Mouse (Mus musculus) hindbrain, postnatal 0 days (tissue): ENCODE data around the gene Fto. TPM values are rescaled to one million over a fixed set of nuclear protein-coding genes. Genes with fewer than 3 reads are reported as not detected.
A peak's percentile ranks its signal among the peaks of the same experiment; 100 is the strongest.

Experiments used
- ATAC-seq: fragments of 200-750 bp; cut with Nextera tagmentation; 2 replicates; pipeline ENCODE4 v1.8.0; 2017; ENCODE audit warnings: mild to moderate bottlenecking, moderate TSS enrichment, moderate library complexity
- DNase-seq: peaks from one replicate; pipeline ENCODE4 v3.0.0-alpha.2; 2015; ENCODE audit warnings: low spot score
- H3K27ac ChIP-seq: fragments of 300-500 bp; sonication (generic); 2 replicates; pipeline ENCODE4 v1.5.1; 2014; ENCODE audit warnings: mild to moderate bottlenecking
- H3K27me3 ChIP-seq: fragments of 300-500 bp; sonication (generic); 2 replicates; pipeline ENCODE4 v1.6.1; 2014; ENCODE audit warnings: low read length, mixed read lengths; ENCODE audit not compliant: insufficient read depth
- H3K36me3 ChIP-seq: fragments of 300-500 bp; sonication (generic); 2 replicates; pipeline ENCODE4 v1.6.1; 2014; ENCODE audit warnings: low read length, mixed read lengths; ENCODE audit not compliant: insufficient read depth
- H3K4me1 ChIP-seq: fragments of 300-500 bp; sonication (generic); 2 replicates; pipeline ENCODE4 v1.6.1; 2014; ENCODE audit warnings: antibody characterized with exemption, low read length, mixed read lengths; ENCODE audit not compliant: insufficient read depth
- H3K4me2 ChIP-seq: fragments of 300-500 bp; sonication (generic); 2 replicates; pipeline ENCODE4 v1.6.1; 2014; ENCODE audit warnings: low read depth, mild to moderate bottlenecking, low read length, moderate library complexity, mixed read lengths
- H3K4me3 ChIP-seq: fragments of 300-500 bp; sonication (generic); 2 replicates; pipeline ENCODE4 v1.5.1; 2014; ENCODE audit warnings: low read length
- H3K9ac ChIP-seq: fragments of 300-500 bp; sonication (generic); replicated peaks from 2 replicates; pipeline ENCODE4 v1.6.1; 2014; ENCODE audit warnings: mild to moderate bottlenecking, low read length, moderate library complexity, mixed read lengths
- H3K9me3 ChIP-seq: fragments of 300-500 bp; sonication (generic); 2 replicates; pipeline ENCODE4 v1.6.1; 2016; ENCODE audit warnings: low read length, mixed read lengths
- CTCF ChIP-seq: IDR thresholded peaks from 2 replicates; pipeline ENCODE4 v1.5.1; 2016; ENCODE audit warnings: antibody characterized with exemption, control low read depth, low read depth
- WGBS: fragments of 180-500 bp; shearing (Covaris S2); extraction: QIAGEN DNeasy Blood & Tissue Kit; methylation state at CpG from one replicate; pipeline ENCODE4 v1.1.7; 2014; 5-methylcytosine and 5-hydroxymethylcytosine counted together
- polyA plus RNA-seq: library from polyadenylated mRNA; unstranded; fragments of >200 nt; fragmentation: Nextera tagmentation; extraction: Ambion mirVana; gene quantifications from 2 replicates; pipeline ENCODE4 v1.2.1, GENCODE M21; 2015
- total RNA-seq: library from RNA; depleted of rRNA; stranded (reverse); fragments of >200 nt; gene quantifications from 2 replicates; pipeline ENCODE4 v1.2.3, GENCODE M21; 2014; rRNA removed

Gene Fto
- total RNA-seq: 80.7 and 83.2 TPM in 2 replicates
- polyA plus RNA-seq: 106 and 122 TPM in 2 replicates

DNA sequence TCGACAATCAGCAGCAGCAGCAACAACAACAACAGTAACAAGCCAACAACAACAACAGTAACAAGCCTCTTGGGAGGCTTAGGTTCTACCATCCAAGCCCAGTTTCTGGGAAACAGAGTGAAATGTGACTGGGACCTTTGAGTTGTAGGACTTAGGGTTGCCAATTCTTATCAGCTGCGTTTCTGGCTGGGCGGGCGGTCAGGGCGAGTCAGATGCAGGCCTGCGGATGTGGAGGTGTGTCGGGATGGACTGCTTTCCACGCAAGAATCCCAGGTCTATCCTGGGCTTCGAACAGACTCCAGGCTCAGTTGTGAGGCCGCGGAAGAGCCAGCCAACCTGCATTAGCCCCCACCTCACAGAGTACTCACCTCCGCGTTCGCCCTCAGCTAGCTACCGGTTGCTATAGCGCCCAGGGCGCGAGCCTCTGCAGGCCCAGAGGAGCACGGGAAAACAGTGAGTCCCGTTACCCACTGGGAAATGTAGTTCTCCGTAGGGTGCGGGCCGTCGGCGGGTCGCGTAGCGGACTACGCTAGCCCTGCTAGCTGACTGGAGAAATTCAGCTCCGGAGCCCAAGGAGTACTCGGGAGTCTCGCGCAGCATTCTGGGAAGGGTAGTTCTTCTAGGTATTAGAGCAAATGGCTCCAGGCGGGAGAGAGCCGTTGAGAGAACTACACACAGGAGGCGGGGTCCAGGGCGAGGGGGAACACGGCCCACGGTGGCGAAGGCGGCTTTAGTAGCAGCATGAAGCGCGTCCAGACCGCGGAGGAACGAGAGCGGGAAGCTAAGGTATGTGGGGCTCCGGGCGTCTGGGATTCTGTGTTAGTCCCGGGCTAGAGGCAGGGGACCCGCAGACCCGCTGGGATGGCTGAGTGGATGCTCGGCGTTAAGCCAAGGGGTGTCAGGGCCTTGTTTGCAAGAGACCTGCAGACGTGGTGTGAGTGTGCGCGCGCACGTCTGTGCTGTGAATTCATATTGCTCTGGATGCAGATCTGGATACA lies at the start of gene Fto, which contains the start of gene Rpgrip1l:
Gene Fto, plus strand, starts transcription at position 691 of the 998 bp plus-strand sequence.
Gene Rpgrip1l, minus strand, starts transcription at position 428 of the 998 bp plus-strand sequence.
- Histone ChIP-seq H3K4me2 (peak within 1 kb of the TSS; percentile 78), H3K4me3 (peak within 1 kb of the TSS; percentile 77), H3K9ac (peak within 1 kb of the TSS; percentile 80), H3K36me3 (no peaks in the 10 kb centered on the region), H3K9me3 (no peaks in the 10 kb centered on the region), H3K27ac (peak within 1 kb of the TSS; percentile 90), H3K4me1 (peaks cover 18% of the 10 kb centered on the region), H3K27me3 (no peaks in the 10 kb centered on the region)
- ATAC-seq (peak; percentile 100), DNase-seq (peak; percentile 100)
- 1% methylated on average over 59 of the region's 59 CpGs for WGBS
- peak; percentile 19; the same call in 1 of the 2 replicates for TF ChIP-seq CTCF

DNA sequence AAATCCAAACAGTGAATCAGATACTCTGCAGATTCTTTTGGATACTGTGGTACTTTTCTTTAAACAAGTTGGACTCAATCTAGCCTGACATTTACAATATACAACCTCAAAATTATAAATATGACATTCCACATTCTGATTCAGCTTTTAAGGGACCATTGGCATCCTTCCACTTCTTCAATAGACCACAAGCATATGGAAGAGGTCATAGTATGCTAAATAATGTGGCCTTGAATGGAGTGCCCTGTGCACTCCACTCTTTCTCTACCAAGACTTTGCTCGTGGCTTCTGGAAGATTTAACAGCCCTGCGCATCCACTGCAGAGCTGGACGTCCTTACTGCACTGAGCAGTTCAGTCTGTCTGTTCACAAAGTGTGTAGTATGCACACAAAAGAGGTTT lies 49.4 kb upstream of the Fto start:
- Histone ChIP-seq H3K4me1 (no peaks in the 10 kb centered on the region), H3K9ac (no peak overlapping the region), H3K4me3 (no peak overlapping the region), H3K27ac (no peak overlapping the region), H3K36me3 (no peaks in the 10 kb centered on the region), H3K27me3 (no peaks in the 10 kb centered on the region), H3K4me2 (no peak overlapping the region), H3K9me3 (no peaks in the 10 kb centered on the region)
- DNase-seq: no peak
- no peak for TF ChIP-seq CTCF
- WGBS: 83% methylated on average over 3 of the region's 3 CpGs
- no peak for ATAC-seq

- ATAC-seq (no peak), DNase-seq (no peak)
- no peak overlapping the region for H3K9ac ChIP-seq
- no peaks in the 10 kb centered on the region for H3K27me3 ChIP-seq
- H3K27ac ChIP-seq: no peak overlapping the region
- no peaks in the 10 kb centered on the region for H3K4me1 ChIP-seq
- no peak overlapping the region for H3K4me2 ChIP-seq
- no peaks in the 10 kb centered on the region for H3K9me3 ChIP-seq
- no peak overlapping the region for H3K4me3 ChIP-seq
- TF ChIP-seq CTCF: no peak
- H3K36me3 ChIP-seq: no peaks in the 10 kb centered on the region
Measured at GRCm38 (mm10) chr8:91264564-91264963, 48.8 kb upstream of the Fto start.

DNA sequence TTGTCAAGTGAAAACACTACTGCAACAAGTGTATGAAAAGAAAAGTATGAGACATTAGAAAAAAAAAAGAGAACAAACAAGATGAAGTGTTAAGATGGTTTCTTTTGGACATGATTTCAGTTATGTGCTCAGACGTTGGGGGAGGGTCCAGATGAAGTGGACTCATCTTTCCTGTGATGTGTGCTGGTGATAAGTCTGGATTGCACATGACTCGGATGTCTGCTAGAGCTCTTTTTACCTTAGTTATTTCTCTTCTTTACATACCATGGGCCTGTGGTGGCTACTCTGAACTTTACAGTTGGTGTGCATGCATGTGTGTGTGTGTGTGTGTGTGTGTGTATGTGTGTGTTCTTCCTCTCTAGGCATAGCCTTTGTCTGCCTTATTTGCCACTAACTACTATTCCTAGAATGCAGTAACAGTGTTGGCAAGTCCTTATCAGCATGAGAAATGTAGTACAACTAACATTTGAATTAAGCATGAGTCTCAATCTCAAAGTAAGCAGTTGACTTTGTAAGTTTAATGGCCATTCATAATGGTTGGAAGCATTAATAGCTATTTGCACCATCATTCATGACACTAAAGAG lies 43.9 kb upstream of the Fto start:
- Histone ChIP-seq H3K9ac (no peak overlapping the region), H3K9me3 (no peaks in the 10 kb centered on the region), H3K4me2 (no peak overlapping the region), H3K36me3 (peaks cover 6% of the 10 kb centered on the region), H3K27me3 (no peaks in the 10 kb centered on the region), H3K27ac (no peak overlapping the region), H3K4me3 (no peak overlapping the region), H3K4me1 (no peaks in the 10 kb centered on the region)
- DNase-seq (no peak), ATAC-seq (no peak)
- 79% methylated on average over 2 of the region's 2 CpGs for WGBS
- no peak for TF ChIP-seq CTCF

GRCm38 (mm10) chr8:91273493-91273892 lies 39.8 kb upstream of the Fto start:
- H3K9me3 ChIP-seq: no peaks in the 10 kb centered on the region
- TF ChIP-seq CTCF: no peak
- no peak overlapping the region for H3K4me2 ChIP-seq
- 95% methylated on average over 5 of the region's 5 CpGs for WGBS
- peaks cover 12% of the 10 kb centered on the region for H3K36me3 ChIP-seq
- no peak for DNase-seq
- no peaks in the 10 kb centered on the region for H3K4me1 ChIP-seq
- H3K27me3 ChIP-seq: no peaks in the 10 kb centered on the region
- no peak overlapping the region for H3K4me3 ChIP-seq
- no peak overlapping the region for H3K27ac ChIP-seq
- no peak for ATAC-seq
- H3K9ac ChIP-seq: no peak overlapping the region

DNA sequence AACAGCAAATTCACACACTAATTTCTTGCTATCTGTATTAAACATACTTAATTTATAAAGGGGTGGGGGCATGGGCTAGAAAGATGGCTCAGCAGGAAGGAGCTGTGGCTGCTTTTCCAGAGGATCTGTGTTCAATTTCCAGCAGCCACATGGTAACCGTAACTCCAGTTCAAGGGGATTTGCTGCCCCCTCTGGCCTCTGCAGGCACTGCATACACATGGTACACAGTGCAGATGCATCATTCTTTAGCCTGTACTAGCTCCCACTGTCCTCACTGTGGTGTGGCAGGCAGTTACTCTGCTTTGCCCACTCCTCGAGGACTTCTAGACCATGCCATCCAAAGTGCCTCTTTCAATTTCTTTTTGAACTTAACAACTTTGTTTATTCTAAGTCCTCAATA lies 37.0 kb upstream of the Fto start:
- no peak overlapping the region for H3K4me3 ChIP-seq
- DNase-seq (no peak), ATAC-seq (no peak)
- peak; percentile 44; the same call in 1 of the 2 replicates for TF ChIP-seq CTCF
- H3K4me1 ChIP-seq: no peaks in the 10 kb centered on the region
- WGBS: 100% methylated on average over 2 of the region's 2 CpGs
- no peak overlapping the region for H3K9ac ChIP-seq
- H3K4me2 ChIP-seq: no peak overlapping the region
- H3K36me3 ChIP-seq: peaks cover 12% of the 10 kb centered on the region
- no peaks in the 10 kb centered on the region for H3K9me3 ChIP-seq
- no peak overlapping the region for H3K27ac ChIP-seq
- H3K27me3 ChIP-seq: no peaks in the 10 kb centered on the region

DNA sequence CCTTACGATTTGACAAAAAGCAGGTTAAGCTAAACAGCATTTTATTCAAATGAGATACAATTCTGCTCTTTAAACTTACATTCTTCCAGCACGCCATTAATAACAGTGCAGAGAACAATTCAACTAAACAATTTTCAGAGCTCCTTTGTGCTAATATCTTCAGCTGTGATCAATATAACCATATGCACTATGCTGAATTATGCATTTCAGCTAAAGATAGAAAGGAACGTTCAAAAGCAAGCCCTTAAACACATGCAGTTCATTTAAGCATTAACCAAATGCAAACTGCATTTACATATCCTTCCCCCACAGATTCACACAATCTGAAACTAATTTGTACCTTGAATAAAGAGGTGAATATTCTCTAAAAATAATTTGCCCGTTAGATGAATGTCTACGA lies 35.3 kb upstream of the Fto start:
- no peak overlapping the region for H3K4me2 ChIP-seq
- no peaks in the 10 kb centered on the region for H3K9me3 ChIP-seq
- H3K4me3 ChIP-seq: no peak overlapping the region
- ATAC-seq (no peak), DNase-seq (no peak)
- no peak for TF ChIP-seq CTCF
- no peaks in the 10 kb centered on the region for H3K4me1 ChIP-seq
- no peak overlapping the region for H3K9ac ChIP-seq
- 78% methylated on average over 5 of the region's 5 CpGs for WGBS
- no peak overlapping the region for H3K27ac ChIP-seq
- H3K36me3 ChIP-seq: peaks cover 7% of the 10 kb centered on the region; the same call in 1 of the 2 replicates
- H3K27me3 ChIP-seq: no peaks in the 10 kb centered on the region
